Mouse (Mus musculus): ENCODE results near the gene Pcca. TPM values are rescaled to one million over a fixed set of nuclear protein-coding genes. Genes with fewer than 3 reads are reported as not detected.

The Pcca gene
- polyA plus RNA-seq, 1 experiment, result 24.8 TPM

DNA sequence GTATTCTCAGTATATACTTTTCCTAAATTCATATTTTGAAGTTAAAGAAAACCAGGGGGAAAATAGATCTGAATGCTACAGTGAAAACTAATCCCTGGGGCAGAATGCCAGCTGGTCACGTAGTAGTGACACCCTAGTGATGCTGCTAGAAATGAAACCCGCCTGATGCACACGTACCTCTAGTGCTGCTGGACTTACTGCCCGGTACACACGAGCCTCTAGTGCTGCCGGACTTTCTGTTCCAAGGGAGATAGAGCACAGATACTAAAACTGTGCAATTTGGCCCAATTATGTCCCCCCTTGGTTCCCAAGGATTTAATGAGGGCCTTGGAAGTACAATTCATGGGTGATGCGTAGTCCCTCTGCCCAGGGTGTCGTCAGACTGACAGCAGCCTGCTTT, 340.9 kb downstream of the Pcca start:
- no peaks in the 10 kb centered on the region for H3K4me1 ChIP-seq (ENCODE audit: control insufficient read depth, insufficient read depth, low read length)
- H3K27ac ChIP-seq (ENCODE audit: control insufficient read depth, insufficient read depth, low read depth, low read length, poor library complexity), result no peak overlapping the region
- H3K4me3 ChIP-seq (replicated peaks; ENCODE audit: control insufficient read depth, low read depth, low read length), result no peak overlapping the region
- TF ChIP-seq CTCF (IDR thresholded peaks at IDR 0.05; ENCODE audit: control insufficient read depth, insufficient read depth, low read length), result no peak
- TF ChIP-seq POLR2A (IDR thresholded peaks at IDR 0.05; ENCODE audit: borderline replicate concordance, control insufficient read depth, low read depth, low read length), result no peak
- 81% methylated on average over 8 of the region's 8 CpGs for WGBS

DNA sequence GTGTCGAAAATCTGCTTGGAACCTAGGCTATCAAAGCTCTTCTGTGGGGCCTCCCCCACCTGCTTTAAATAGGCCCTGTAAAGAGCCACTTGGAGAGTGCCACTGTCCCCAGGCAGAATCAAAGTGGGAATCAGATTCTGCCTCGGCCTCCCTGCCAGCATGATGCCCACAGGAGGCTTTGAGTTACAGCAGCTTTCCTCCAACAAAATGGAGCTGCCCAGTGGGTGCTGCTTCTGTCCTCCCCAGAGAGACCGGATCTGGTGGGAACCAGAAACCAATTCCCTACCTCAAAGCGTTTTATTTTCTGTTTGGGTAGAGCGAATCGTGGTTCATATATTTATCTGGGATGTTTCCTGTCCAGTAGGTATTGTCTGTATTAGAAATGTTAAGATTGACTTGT, 341.5 kb downstream of the Pcca start:
- H3K27ac ChIP-seq (ENCODE audit: control insufficient read depth, insufficient read depth, low read depth, low read length, poor library complexity), result no peak overlapping the region
- H3K4me3 ChIP-seq (replicated peaks; ENCODE audit: control insufficient read depth, low read depth, low read length), result no peak overlapping the region
- 73% methylated on average over 6 of the region's 6 CpGs for WGBS
- no peaks in the 10 kb centered on the region for H3K4me1 ChIP-seq (ENCODE audit: control insufficient read depth, insufficient read depth, low read length)
- TF ChIP-seq POLR2A (IDR thresholded peaks at IDR 0.05; ENCODE audit: borderline replicate concordance, control insufficient read depth, low read depth, low read length) (no peak), CTCF (IDR thresholded peaks at IDR 0.05; ENCODE audit: control insufficient read depth, insufficient read depth, low read length) (no peak)

GRCm38 (mm10) chr14:122876163-122876562, 342.0 kb downstream of the Pcca start:
- Histone ChIP-seq H3K27ac (ENCODE audit: control insufficient read depth, insufficient read depth, low read depth, low read length, poor library complexity) (no peak overlapping the region), H3K4me1 (ENCODE audit: control insufficient read depth, insufficient read depth, low read length) (no peaks in the 10 kb centered on the region), H3K4me3 (replicated peaks; ENCODE audit: control insufficient read depth, low read depth, low read length) (no peak overlapping the region)
- TF ChIP-seq POLR2A (IDR thresholded peaks at IDR 0.05; ENCODE audit: borderline replicate concordance, control insufficient read depth, low read depth, low read length) (no peak), CTCF (IDR thresholded peaks at IDR 0.05; ENCODE audit: control insufficient read depth, insufficient read depth, low read length) (peak; percentile 92)
- WGBS, result 7% methylated on average over 6 of the region's 6 CpGs

- WGBS, result 71% methylated on average over 7 of the region's 7 CpGs
- TF ChIP-seq CTCF (IDR thresholded peaks at IDR 0.05; ENCODE audit: control insufficient read depth, insufficient read depth, low read length) (no peak), POLR2A (IDR thresholded peaks at IDR 0.05; ENCODE audit: borderline replicate concordance, control insufficient read depth, low read depth, low read length) (no peak)
- Histone ChIP-seq H3K4me1 (ENCODE audit: control insufficient read depth, insufficient read depth, low read length) (no peaks in the 10 kb centered on the region), H3K27ac (ENCODE audit: control insufficient read depth, insufficient read depth, low read depth, low read length, poor library complexity) (no peak overlapping the region), H3K4me3 (replicated peaks; ENCODE audit: control insufficient read depth, low read depth, low read length) (no peak overlapping the region)
These were observed 342.6 kb downstream of the Pcca start for GRCm38 (mm10) chr14:122876723-122877122.

DNA sequence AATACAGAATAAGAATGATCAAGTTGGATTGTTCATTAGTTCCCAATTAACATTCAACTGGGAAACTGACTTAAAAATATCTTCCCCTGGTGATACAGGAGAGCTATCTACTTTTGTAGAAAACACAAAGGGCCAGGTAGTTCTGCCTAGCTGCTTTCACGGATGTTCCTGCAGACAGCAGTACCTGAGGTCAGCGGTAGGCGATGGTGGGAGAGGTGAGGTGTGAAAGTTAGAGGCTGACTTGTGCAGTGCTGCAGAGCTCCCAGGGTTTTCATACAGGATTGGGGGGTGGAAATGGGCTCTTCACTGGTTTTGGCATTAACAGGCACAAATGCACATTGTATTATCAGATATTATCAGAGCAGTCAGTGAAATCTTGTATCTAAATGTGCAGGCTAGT, 343.7 kb downstream of the Pcca start:
- Histone ChIP-seq H3K4me3 (replicated peaks; ENCODE audit: control insufficient read depth, low read depth, low read length) (no peak overlapping the region), H3K4me1 (ENCODE audit: control insufficient read depth, insufficient read depth, low read length) (no peaks in the 10 kb centered on the region), H3K27ac (ENCODE audit: control insufficient read depth, insufficient read depth, low read depth, low read length, poor library complexity) (no peak overlapping the region)
- TF ChIP-seq POLR2A (IDR thresholded peaks at IDR 0.05; ENCODE audit: borderline replicate concordance, control insufficient read depth, low read depth, low read length) (no peak), CTCF (IDR thresholded peaks at IDR 0.05; ENCODE audit: control insufficient read depth, insufficient read depth, low read length) (no peak)
- 89% methylated on average over 3 of the region's 3 CpGs for WGBS

GRCm38 (mm10) chr14:122880291-122880690, 346.2 kb downstream of the Pcca start:
- H3K4me3 ChIP-seq (replicated peaks; ENCODE audit: control insufficient read depth, low read depth, low read length), result no peak overlapping the region
- no peaks in the 10 kb centered on the region for H3K4me1 ChIP-seq (ENCODE audit: control insufficient read depth, insufficient read depth, low read length)
- no peak for TF ChIP-seq CTCF (IDR thresholded peaks at IDR 0.05; ENCODE audit: control insufficient read depth, insufficient read depth, low read length)
- no peak for TF ChIP-seq POLR2A (IDR thresholded peaks at IDR 0.05; ENCODE audit: borderline replicate concordance, control insufficient read depth, low read depth, low read length)
- WGBS, result 80% methylated on average over 7 of the region's 7 CpGs
- no peak overlapping the region for H3K27ac ChIP-seq (ENCODE audit: control insufficient read depth, insufficient read depth, low read depth, low read length, poor library complexity)

DNA sequence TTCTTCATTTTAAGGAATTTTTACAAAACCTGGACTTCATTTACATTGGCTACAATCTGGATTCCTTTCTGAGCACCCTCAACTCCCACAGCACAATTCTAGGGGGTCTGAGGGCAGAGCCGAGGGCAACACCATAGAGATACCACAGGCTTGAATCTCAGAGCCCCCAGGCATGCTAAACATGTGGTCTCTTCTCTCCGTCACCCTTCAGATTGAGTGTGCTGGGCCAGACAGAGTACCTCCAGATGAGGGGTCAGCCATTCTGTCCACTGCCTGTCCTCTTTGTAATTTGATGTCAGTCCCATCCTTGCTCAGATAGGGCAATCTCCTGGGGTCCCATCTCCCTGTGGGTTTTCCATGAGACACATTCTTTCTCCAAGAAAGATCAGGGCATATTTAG, 347.6 kb downstream of the Pcca start:
- WGBS, result 85% methylated on average over 2 of the region's 2 CpGs
- no peak overlapping the region for H3K4me3 ChIP-seq (replicated peaks; ENCODE audit: control insufficient read depth, low read depth, low read length)
- TF ChIP-seq CTCF (IDR thresholded peaks at IDR 0.05; ENCODE audit: control insufficient read depth, insufficient read depth, low read length) (no peak), POLR2A (IDR thresholded peaks at IDR 0.05; ENCODE audit: borderline replicate concordance, control insufficient read depth, low read depth, low read length) (no peak)
- H3K4me1 ChIP-seq (ENCODE audit: control insufficient read depth, insufficient read depth, low read length), result no peaks in the 10 kb centered on the region
- no peak overlapping the region for H3K27ac ChIP-seq (ENCODE audit: control insufficient read depth, insufficient read depth, low read depth, low read length, poor library complexity)

DNA sequence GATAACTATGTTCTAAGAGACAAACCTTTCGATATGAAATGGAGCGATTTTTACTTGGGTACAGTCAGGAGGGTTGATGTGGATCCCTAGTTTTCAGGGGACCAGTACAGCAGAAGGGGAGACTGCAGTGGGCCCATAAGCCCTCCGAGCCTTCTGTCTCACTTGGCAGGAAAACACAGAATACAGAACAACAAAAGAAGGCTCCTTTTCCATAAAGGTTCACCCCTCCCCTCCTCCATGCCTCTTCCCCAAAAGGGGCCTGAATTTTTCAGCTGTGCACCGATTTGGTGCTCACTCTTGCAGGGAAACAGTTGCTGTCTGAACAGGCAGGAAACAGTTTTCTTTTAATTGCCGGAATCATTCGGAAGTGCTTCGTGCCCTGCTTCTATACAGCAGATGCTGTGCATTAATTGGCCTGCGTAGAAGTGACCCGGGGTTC, 348.1 kb downstream of the Pcca start:
- no peak overlapping the region for H3K4me3 ChIP-seq (replicated peaks; ENCODE audit: control insufficient read depth, low read depth, low read length)
- H3K4me1 ChIP-seq (ENCODE audit: control insufficient read depth, insufficient read depth, low read length), result no peaks in the 10 kb centered on the region
- H3K27ac ChIP-seq (ENCODE audit: control insufficient read depth, insufficient read depth, low read depth, low read length, poor library complexity), result no peak overlapping the region
- 83% methylated on average over 9 of the region's 9 CpGs for WGBS
- TF ChIP-seq CTCF (IDR thresholded peaks at IDR 0.05; ENCODE audit: control insufficient read depth, insufficient read depth, low read length), result no peak
- TF ChIP-seq POLR2A (IDR thresholded peaks at IDR 0.05; ENCODE audit: borderline replicate concordance, control insufficient read depth, low read depth, low read length), result no peak

GRCm38 (mm10) chr14:122882795-122883409, 348.8 kb downstream of the Pcca start:
- WGBS, result 82% methylated on average over 7 of the region's 7 CpGs
- TF ChIP-seq POLR2A (IDR thresholded peaks at IDR 0.05; ENCODE audit: borderline replicate concordance, control insufficient read depth, low read depth, low read length), result no peak
- TF ChIP-seq CTCF (IDR thresholded peaks at IDR 0.05; ENCODE audit: control insufficient read depth, insufficient read depth, low read length), result no peak
- Histone ChIP-seq H3K4me1 (ENCODE audit: control insufficient read depth, insufficient read depth, low read length) (no peaks in the 10 kb centered on the region), H3K4me3 (replicated peaks; ENCODE audit: control insufficient read depth, low read depth, low read length) (no peak overlapping the region), H3K27ac (ENCODE audit: control insufficient read depth, insufficient read depth, low read depth, low read length, poor library complexity) (no peak overlapping the region)

Measured in bone marrow, adult 2 months (tissue).